Mouse (Mus musculus) forebrain, postnatal 0 days (tissue): ENCODE measurements at regions not wholly inside any gene's neighbourhood (a gene's known extent, or its start where the extent isn't known, plus 50 kb on each side); places are given as distances from the start of the nearest gene placed in this dataset.
A peak's percentile ranks its signal among the peaks of the same experiment; 100 is the strongest.

Experiments used
- ATAC-seq: fragments of 200-750 bp; cut with Nextera tagmentation; 2 replicates; pipeline ENCODE4 v1.8.0; 2017; ENCODE audit warnings: mild to moderate bottlenecking, moderate library complexity
- DNase-seq: peaks from one replicate; pipeline ENCODE4 v3.0.0-alpha.2; 2015
- H3K27ac ChIP-seq: fragments of 300-500 bp; sonication (generic); 2 replicates; pipeline ENCODE4 v1.5.1; 2014; ENCODE audit warnings: low read depth, mild to moderate bottlenecking, antibody characterized with exemption, low read length, moderate library complexity, mixed read lengths
- H3K27me3 ChIP-seq: fragments of 300-500 bp; sonication (generic); 2 replicates; pipeline ENCODE4 v1.6.1; 2014; ENCODE audit warnings: mild to moderate bottlenecking, low read length, mixed read lengths; ENCODE audit not compliant: insufficient read depth
- H3K36me3 ChIP-seq: fragments of 300-500 bp; sonication (generic); 2 replicates; pipeline ENCODE4 v1.6.1; 2014; ENCODE audit warnings: mild to moderate bottlenecking, moderate library complexity; ENCODE audit not compliant: insufficient read depth
- H3K4me1 ChIP-seq: fragments of 300-500 bp; sonication (generic); 2 replicates; pipeline ENCODE4 v1.6.1; 2014; ENCODE audit warnings: antibody characterized with exemption; ENCODE audit not compliant: insufficient read depth
- H3K4me2 ChIP-seq: fragments of 300-500 bp; sonication (generic); 2 replicates; pipeline ENCODE4 v1.6.1; 2014; ENCODE audit warnings: low read depth, mild to moderate bottlenecking, moderate library complexity
- H3K4me3 ChIP-seq: fragments of 300-500 bp; sonication (generic); 2 replicates; pipeline ENCODE4 v1.5.1; 2014; ENCODE audit warnings: low read depth, low read length, mixed read lengths
- H3K9ac ChIP-seq: fragments of 300-500 bp; sonication (generic); 2 replicates; pipeline ENCODE4 v1.6.1; 2014; ENCODE audit warnings: mild to moderate bottlenecking
- H3K9me3 ChIP-seq: fragments of 300-500 bp; sonication (generic); 2 replicates; pipeline ENCODE4 v1.6.1; 2016; ENCODE audit warnings: low read length
- CTCF ChIP-seq: sonication (generic); IDR thresholded peaks from 2 replicates; pipeline ENCODE4 v1.5.1; 2016; ENCODE audit warnings: antibody characterized with exemption, control low read depth, low read depth
- WGBS: fragments of 180-500 bp; shearing (Covaris S2); extraction: QIAGEN DNeasy Blood & Tissue Kit; methylation state at CpG from one replicate; pipeline ENCODE4 v1.1.7; 2014; 5-methylcytosine and 5-hydroxymethylcytosine counted together

GRCm38 (mm10) chr16:27949811-27950210, 561.1 kb downstream of the Ccdc50 start:
- no peak overlapping the region for H3K27ac ChIP-seq
- H3K9me3 ChIP-seq: no peaks in the 10 kb centered on the region
- H3K4me1 ChIP-seq: no peaks in the 10 kb centered on the region
- TF ChIP-seq CTCF: no peak
- no peak overlapping the region for H3K4me2 ChIP-seq
- 8% methylated on average over 3 of the region's 3 CpGs for WGBS
- no peaks in the 10 kb centered on the region for H3K36me3 ChIP-seq
- peak; percentile 14; the same call in 1 of the 2 replicates for ATAC-seq
- no peak overlapping the region for H3K4me3 ChIP-seq
- DNase-seq: no peak
- H3K27me3 ChIP-seq: no peaks in the 10 kb centered on the region
- H3K9ac ChIP-seq: no peak overlapping the region

- no peak for DNase-seq
- WGBS: 65% methylated on average over 2 of the region's 2 CpGs
Observed at GRCm38 (mm10) chr16:27962811-27963210, 574.1 kb downstream of the Ccdc50 start.

GRCm38 (mm10) chr16:27978730-27979440, 590.2 kb downstream of the Ccdc50 start:
- DNase-seq (no peak), ATAC-seq (no peak)
- Histone ChIP-seq H3K27ac (no peak overlapping the region), H3K9me3 (no peaks in the 10 kb centered on the region), H3K9ac (no peak overlapping the region), H3K4me3 (no peak overlapping the region), H3K36me3 (no peaks in the 10 kb centered on the region), H3K27me3 (no peaks in the 10 kb centered on the region), H3K4me1 (no peaks in the 10 kb centered on the region), H3K4me2 (no peak overlapping the region)
- no peak for TF ChIP-seq CTCF
- 92% methylated on average over 4 of the region's 4 CpGs for WGBS

More at GRCm38 (mm10) chr16:27962811-27963210, 574.1 kb downstream of the Ccdc50 start:
- ATAC-seq: no peak
- Histone ChIP-seq H3K27me3 (no peaks in the 10 kb centered on the region), H3K4me1 (no peaks in the 10 kb centered on the region), H3K9me3 (no peaks in the 10 kb centered on the region), H3K36me3 (no peaks in the 10 kb centered on the region), H3K4me2 (no peak overlapping the region), H3K4me3 (no peak overlapping the region), H3K9ac (no peak overlapping the region), H3K27ac (no peak overlapping the region)
- no peak for TF ChIP-seq CTCF

- Histone ChIP-seq H3K36me3 (no peaks in the 10 kb centered on the region), H3K4me1 (no peaks in the 10 kb centered on the region), H3K27ac (no peak overlapping the region), H3K4me3 (no peak overlapping the region), H3K4me2 (no peak overlapping the region), H3K27me3 (no peaks in the 10 kb centered on the region), H3K9ac (no peak overlapping the region), H3K9me3 (no peaks in the 10 kb centered on the region)
- no peak for TF ChIP-seq CTCF
- WGBS: 39% methylated on average over 6 of the region's 6 CpGs
- no peak for ATAC-seq
- no peak for DNase-seq
Observed at GRCm38 (mm10) chr16:28015276-28015897, 626.7 kb downstream of the Ccdc50 start.

GRCm38 (mm10) chr16:28018311-28018710, 629.6 kb downstream of the Ccdc50 start:
- no peak for ATAC-seq
- H3K9ac ChIP-seq: no peak overlapping the region
- no peaks in the 10 kb centered on the region for H3K36me3 ChIP-seq
- no peak overlapping the region for H3K27ac ChIP-seq
- TF ChIP-seq CTCF: no peak
- no peaks in the 10 kb centered on the region for H3K4me1 ChIP-seq
- no peak for DNase-seq
- no peaks in the 10 kb centered on the region for H3K27me3 ChIP-seq
- no peak overlapping the region for H3K4me2 ChIP-seq
- H3K4me3 ChIP-seq: no peak overlapping the region
- H3K9me3 ChIP-seq: no peaks in the 10 kb centered on the region

GRCm38 (mm10) chr16:28038954-28039353, 650.3 kb downstream of the Ccdc50 start:
- DNase-seq (no peak), ATAC-seq (no peak)
- no peak overlapping the region for H3K27ac ChIP-seq
- H3K4me3 ChIP-seq: no peak overlapping the region
- no peak overlapping the region for H3K4me2 ChIP-seq
- 14% methylated on average over 2 of the region's 2 CpGs for WGBS
- H3K27me3 ChIP-seq: no peaks in the 10 kb centered on the region
- no peaks in the 10 kb centered on the region for H3K4me1 ChIP-seq
- H3K36me3 ChIP-seq: no peaks in the 10 kb centered on the region
- no peak overlapping the region for H3K9ac ChIP-seq
- no peak for TF ChIP-seq CTCF
- H3K9me3 ChIP-seq: no peaks in the 10 kb centered on the region

- H3K9me3 ChIP-seq: no peaks in the 10 kb centered on the region
- no peaks in the 10 kb centered on the region for H3K4me1 ChIP-seq
- no peak for TF ChIP-seq CTCF
- H3K27ac ChIP-seq: no peak overlapping the region
- no peak overlapping the region for H3K4me2 ChIP-seq
- no peaks in the 10 kb centered on the region for H3K27me3 ChIP-seq
- no peak for DNase-seq
- ATAC-seq: no peak
- 47% methylated on average over 2 of the region's 2 CpGs for WGBS
- H3K4me3 ChIP-seq: no peak overlapping the region
- H3K9ac ChIP-seq: no peak overlapping the region
- no peaks in the 10 kb centered on the region for H3K36me3 ChIP-seq
Observed at GRCm38 (mm10) chr16:28043046-28043445, 654.4 kb downstream of the Ccdc50 start.
